Mouse (Mus musculus) CH12.LX (cell line): ENCODE measurements at regions not wholly inside any gene's neighbourhood (a gene's known extent, or its start where the extent isn't known, plus 50 kb on each side); places are given as distances from the start of the nearest gene placed in this dataset.

Experiments used
- CHD2 ChIP-seq: IDR thresholded peaks from 2 replicates; pipeline ENCODE4 v1.6.1; 2011; ENCODE audit warnings: low read length, improper control_type of control experiment
- CTCF ChIP-seq, 2 experiments: IDR thresholded peaks in 1 of 2; conservative IDR thresholded peaks in 1 of 2; 2 replicates each; pipeline ENCODE4 v1.5.1; 2011 to 2012; ENCODE audit warnings: low read depth in 2 of 2, low read length in 2 of 2, improper control_type of control experiment in 1 of 2, inconsistent platforms in 1 of 2, mild to moderate bottlenecking in 1 of 2, moderate library complexity in 1 of 2
- E2F4 ChIP-seq: IDR thresholded peaks from 2 replicates; pipeline ENCODE4 v1.6.1; 2011; ENCODE audit warnings: low read depth, low read length, improper control_type of control experiment; ENCODE audit not compliant: insufficient replicate concordance
- ELF1 ChIP-seq: IDR thresholded peaks from 2 replicates; pipeline ENCODE4 v1.6.1; 2014; ENCODE audit warnings: low read depth, mild to moderate bottlenecking, inconsistent platforms, low read length, improper control_type of control experiment
- ETS1 ChIP-seq: conservative IDR thresholded peaks from 2 replicates; pipeline ENCODE4 v1.6.1; 2012; ENCODE audit warnings: low read depth, mild to moderate bottlenecking, inconsistent platforms, low read length, improper control_type of control experiment, moderate library complexity
- IRF4 ChIP-seq: IDR thresholded peaks from 2 replicates; pipeline ENCODE4 v1.6.1; 2014; ENCODE audit warnings: low read depth, mild to moderate bottlenecking, inconsistent platforms, low read length, improper control_type of control experiment
- JUND ChIP-seq: conservative IDR thresholded peaks from 2 replicates; pipeline ENCODE4 v1.6.1; 2011; ENCODE audit warnings: low read depth, low read length, improper control_type of control experiment
- NELFE ChIP-seq: IDR thresholded peaks from 2 replicates; pipeline ENCODE4 v1.6.1; 2011; ENCODE audit warnings: low read depth, low read length, improper control_type of control experiment
- POLR2A ChIP-seq: IDR thresholded peaks from 2 replicates; pipeline ENCODE4 v1.6.1; 2011; ENCODE audit warnings: low read depth, mild to moderate bottlenecking, improper control_type of control experiment, low read length
- SIN3A ChIP-seq: IDR thresholded peaks from 2 replicates; pipeline ENCODE4 v1.6.1; 2012; ENCODE audit warnings: low read length, improper control_type of control experiment, inconsistent platforms

- TF ChIP-seq NELFE (no peak), CTCF (conservative IDR thresholded peaks at IDR 0.05 in 1 of 2, IDR thresholded peaks at IDR 0.05 in 1 of 2; ENCODE audit: low read depth in 2 of 2, low read length in 2 of 2) (no peak), ETS1 (no peak), ELF1 (no peak), SIN3A (no peak), POLR2A (no peak), JUND (no peak), IRF4 (no peak), CHD2 (no peak), E2F4 (no peak)
Observed at GRCm38 (mm10) chr3:16464301-16464700, 458.1 kb upstream of the Gm5150 start.
